Mouse (Mus musculus): Measurements from ENCODE around the gene Inf2.

DNA sequence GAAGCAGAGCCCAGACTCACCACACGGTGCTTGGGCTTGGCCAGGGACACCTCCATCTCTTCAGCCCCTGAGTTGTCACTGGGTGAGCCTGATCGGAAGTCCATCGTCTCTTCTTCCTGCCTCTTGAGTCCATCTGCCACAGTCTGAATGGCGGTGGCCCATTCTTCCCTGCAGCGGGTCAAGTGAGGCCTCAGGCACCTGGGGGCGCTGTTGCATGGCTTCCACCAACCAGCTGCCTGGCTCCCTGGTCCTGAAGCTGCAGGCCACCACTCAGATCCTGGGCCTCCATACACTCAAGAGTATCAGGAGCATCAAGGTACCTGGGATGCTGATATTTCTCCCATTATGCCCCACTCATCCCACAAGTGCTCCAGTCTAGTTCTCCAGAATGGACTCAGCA is 70.5 kb downstream of the Inf2 start:
- no peak for TF ChIP-seq ZKSCAN1 (IDR thresholded peaks at IDR 0.05; ENCODE audit: low read depth, low read length)
- TF ChIP-seq CTCF (IDR thresholded peaks at IDR 0.05 in 2 of 3, conservative IDR thresholded peaks at IDR 0.05 in 1 of 3; ENCODE audit: control insufficient read depth in 1 of 3, insufficient read depth in 1 of 3, low read depth in 2 of 3, low read length in 3 of 3, poor library complexity in 1 of 3, severe bottlenecking in 1 of 3): peak; percentile 74 to 93 (median 88)
- TF ChIP-seq POLR2A (IDR thresholded peaks at IDR 0.05; ENCODE audit: control insufficient read depth in 1 of 2, insufficient read depth in 1 of 2, low read depth in 1 of 2, low read length in 2 of 2, poor library complexity in 1 of 2): no peak
- no peak for TF ChIP-seq EP300 (IDR thresholded peaks at IDR 0.05; ENCODE audit: low read depth in 1 of 2, low read length in 2 of 2)
- no peak for TF ChIP-seq SIN3A (IDR thresholded peaks at IDR 0.05; ENCODE audit: low read length)
- no peak for TF ChIP-seq KAT2A (conservative IDR thresholded peaks at IDR 0.05; ENCODE audit: low read depth, low read length)
- no peak for TF ChIP-seq CHD2 (IDR thresholded peaks at IDR 0.05; ENCODE audit: low read length)
- no peak for TF ChIP-seq NELFE (IDR thresholded peaks at IDR 0.05; ENCODE audit: low read depth, low read length)
- no peak for TF ChIP-seq POLR2AphosphoS5 (IDR thresholded peaks at IDR 0.05; ENCODE audit: borderline replicate concordance, low read depth, low read length)
- no peak for TF ChIP-seq ELF1 (IDR thresholded peaks at IDR 0.05; ENCODE audit: low read depth, low read length)
- TF ChIP-seq GATA1 (IDR thresholded peaks at IDR 0.05; ENCODE audit: low read depth, low read length): no peak

All from MEL (cell line).